In genomic region chr7:118773027-118773426, GRCm38 (mm10) we compare ENCODE assay signal across 29 mouse cellular contexts.
"Had no signal": no experiment of that assay in that cellular context is flagged by ENCODE, and none has a peak within 500 bp of the region (broad histone marks: within the 10 kb centered on the region; RNA-seq: fewer than 3 reads in every experiment).

No protein-coding gene starts in this region.

- H3K9me3 ChIP-seq: embryonic facial prominence, embryonic 10.5 days; embryonic facial prominence, embryonic 12.5 days; embryonic facial prominence, embryonic 13.5 days; embryonic facial prominence, embryonic 15.5 days; forebrain, embryonic 10.5 days; forebrain, embryonic 12.5 days; forebrain, embryonic 13.5 days; forebrain, embryonic 15.5 days had no signal

- H3K27ac ChIP-seq: embryonic facial prominence, embryonic 10.5 days; embryonic facial prominence, embryonic 12.5 days; embryonic facial prominence, embryonic 13.5 days; embryonic facial prominence, embryonic 15.5 days; forebrain, embryonic 10.5 days; forebrain, embryonic 12.5 days; forebrain, embryonic 13.5 days; forebrain, embryonic 15.5 days; gastrocnemius, adult 2 months; heart, adult 2 months had no signal

- H3K4me1 ChIP-seq: embryonic facial prominence, embryonic 10.5 days; embryonic facial prominence, embryonic 12.5 days; embryonic facial prominence, embryonic 13.5 days had no signal

- H3K4me3 ChIP-seq: embryonic facial prominence, embryonic 10.5 days; embryonic facial prominence, embryonic 12.5 days; embryonic facial prominence, embryonic 13.5 days; embryonic facial prominence, embryonic 15.5 days; erythroblast, embryonic 14.5 days; forebrain, embryonic 10.5 days; forebrain, embryonic 12.5 days; forebrain, embryonic 13.5 days; forebrain, embryonic 15.5 days; gastrocnemius, adult 2 months; heart, adult 2 months had no signal

- H3K4me2 ChIP-seq: embryonic facial prominence, embryonic 12.5 days; embryonic facial prominence, embryonic 13.5 days; embryonic facial prominence, embryonic 15.5 days; forebrain, embryonic 12.5 days; forebrain, embryonic 13.5 days; forebrain, embryonic 15.5 days had no signal

- DNase-seq: cerebellum, adult 2 months; cerebellum, adult 8-10 months; cerebellum, adult 9-10 months; cerebellum, adult 9-11 months; cerebellum, postnatal 10 days; cerebellum, postnatal 14 days; cerebellum, postnatal 25 days; cerebellum, postnatal 36 days; embryo, embryonic 11 days; gastrocnemius, adult 2 months; gastrocnemius, postnatal 10 days; gastrocnemius, postnatal 14 days; gastrocnemius, postnatal 25 days; gastrocnemius, postnatal 36 days; heart, adult 11 months; heart, adult 18-20 months; heart, adult 2 months had no signal

- H3K27me3 ChIP-seq: embryonic facial prominence, embryonic 12.5 days; embryonic facial prominence, embryonic 13.5 days; embryonic facial prominence, embryonic 15.5 days; forebrain, embryonic 12.5 days; forebrain, embryonic 13.5 days; forebrain, embryonic 15.5 days had no signal

- H3K9ac ChIP-seq: embryonic facial prominence, embryonic 12.5 days; embryonic facial prominence, embryonic 13.5 days; embryonic facial prominence, embryonic 15.5 days; forebrain, embryonic 12.5 days; forebrain, embryonic 13.5 days; forebrain, embryonic 15.5 days; forebrain, postnatal 0 days had no signal

- ATAC-seq: forebrain, embryonic 13.5 days; forebrain, embryonic 14.5 days; forebrain, embryonic 15.5 days; forebrain, embryonic 16.5 days; forebrain, postnatal 0 days had no signal
